Mouse (Mus musculus) liver, embryonic 14.5 days (tissue): Measurements from ENCODE around the gene Atg7.
"Not testable (repeated sequence)": the region's sequence is repeated elsewhere in the genome, so short reads cannot be mapped to it uniquely, and the experiment has no call there.

Source experiments
- CTCF ChIP-seq: IDR thresholded peaks from 2 replicates; pipeline ENCODE4 v1.5.1; 2016; ENCODE audit warnings: antibody characterized with exemption, low read depth, control low read depth
- EP300 ChIP-seq: IDR thresholded peaks from 2 replicates; pipeline ENCODE4 v1.6.1; 2016; ENCODE audit warnings: antibody characterized with exemption, low read depth

- not testable (repeated sequence) for TF ChIP-seq EP300, CTCF
Measured at GRCm38 (mm10) chr6:114614076-114614475, 28.8 kb upstream of the Atg7 start.
